Mouse (Mus musculus) thymus, postnatal 36 days (tissue): Measurements from ENCODE around the gene Bsn.
"Not testable (repeated sequence)": the region's sequence is repeated elsewhere in the genome, so short reads cannot be mapped to it uniquely, and the experiment has no call there.

ENCODE experiments used
- DNase-seq, 2 experiments: peaks; one replicate each; pipeline ENCODE4 v3.0.0; 2022; ENCODE audit warnings: mixed read lengths in 2 of 2

Bsn gene

GRCm38 (mm10) chr9:108147606-108148005 is 42.6 kb downstream of the Bsn start:
- peak; percentile 42 to 64 for DNase-seq

GRCm38 (mm10) chr9:108146451-108146850 is 43.7 kb downstream of the Bsn start:
- DNase-seq: peak; percentile 61 to 72

- no peak for DNase-seq
These were observed 44.4 kb downstream of the Bsn start for GRCm38 (mm10) chr9:108145740-108146139.

- peak; percentile 47 to 70 for DNase-seq
These were observed 45.6 kb downstream of the Bsn start for GRCm38 (mm10) chr9:108144371-108145270.

GRCm38 (mm10) chr9:108143470-108143869 is 46.7 kb downstream of the Bsn start:
- DNase-seq: no peak

GRCm38 (mm10) chr9:108141387-108141786 is 48.8 kb downstream of the Bsn start:
- DNase-seq: no peak

- DNase-seq: peak; percentile 35 to 51
These were observed 50.1 kb downstream of the Bsn start for GRCm38 (mm10) chr9:108139963-108140695.

GRCm38 (mm10) chr9:108139169-108139962 is 50.8 kb downstream of the Bsn start:
- no peak for DNase-seq

- no peak for DNase-seq
These were observed 52.1 kb downstream of the Bsn start for GRCm38 (mm10) chr9:108138118-108138517.

GRCm38 (mm10) chr9:108137523-108137922 is 52.7 kb downstream of the Bsn start:
- DNase-seq: no peak

- DNase-seq: no peak
These were observed 53.2 kb downstream of the Bsn start for GRCm38 (mm10) chr9:108136930-108137462.

GRCm38 (mm10) chr9:108136225-108136624 is 54.0 kb downstream of the Bsn start:
- peak in 1 of 2 experiments; percentile 35 for DNase-seq

- not testable (repeated sequence) for DNase-seq
These were observed 54.5 kb downstream of the Bsn start for GRCm38 (mm10) chr9:108135679-108136078.

GRCm38 (mm10) chr9:108133478-108133877 is 56.7 kb downstream of the Bsn start:
- no peak for DNase-seq

GRCm38 (mm10) chr9:108132373-108132772 is 57.8 kb downstream of the Bsn start:
- DNase-seq: no peak

- DNase-seq: no peak
These were observed 58.7 kb downstream of the Bsn start for GRCm38 (mm10) chr9:108131502-108131901.

- DNase-seq: no peak
These were observed 60.9 kb downstream of the Bsn start for GRCm38 (mm10) chr9:108129042-108129948.

- DNase-seq: no peak
These were observed 61.9 kb downstream of the Bsn start for GRCm38 (mm10) chr9:108128248-108128647.

GRCm38 (mm10) chr9:108126436-108127180 is 63.6 kb downstream of the Bsn start:
- DNase-seq: no peak

- no peak for DNase-seq
These were observed 64.5 kb downstream of the Bsn start for GRCm38 (mm10) chr9:108125731-108126130.

GRCm38 (mm10) chr9:108123916-108124315 is 66.3 kb downstream of the Bsn start:
- DNase-seq: no peak
